Mouse (Mus musculus): Measurements from ENCODE around the gene Rbms1. TPM values are rescaled to one million over a fixed set of nuclear protein-coding genes. Genes with fewer than 3 reads are reported as not detected.

Gene Rbms1
- total RNA-seq, 2 experiments from 2014 or later: 93.4 to 102 TPM

DNA sequence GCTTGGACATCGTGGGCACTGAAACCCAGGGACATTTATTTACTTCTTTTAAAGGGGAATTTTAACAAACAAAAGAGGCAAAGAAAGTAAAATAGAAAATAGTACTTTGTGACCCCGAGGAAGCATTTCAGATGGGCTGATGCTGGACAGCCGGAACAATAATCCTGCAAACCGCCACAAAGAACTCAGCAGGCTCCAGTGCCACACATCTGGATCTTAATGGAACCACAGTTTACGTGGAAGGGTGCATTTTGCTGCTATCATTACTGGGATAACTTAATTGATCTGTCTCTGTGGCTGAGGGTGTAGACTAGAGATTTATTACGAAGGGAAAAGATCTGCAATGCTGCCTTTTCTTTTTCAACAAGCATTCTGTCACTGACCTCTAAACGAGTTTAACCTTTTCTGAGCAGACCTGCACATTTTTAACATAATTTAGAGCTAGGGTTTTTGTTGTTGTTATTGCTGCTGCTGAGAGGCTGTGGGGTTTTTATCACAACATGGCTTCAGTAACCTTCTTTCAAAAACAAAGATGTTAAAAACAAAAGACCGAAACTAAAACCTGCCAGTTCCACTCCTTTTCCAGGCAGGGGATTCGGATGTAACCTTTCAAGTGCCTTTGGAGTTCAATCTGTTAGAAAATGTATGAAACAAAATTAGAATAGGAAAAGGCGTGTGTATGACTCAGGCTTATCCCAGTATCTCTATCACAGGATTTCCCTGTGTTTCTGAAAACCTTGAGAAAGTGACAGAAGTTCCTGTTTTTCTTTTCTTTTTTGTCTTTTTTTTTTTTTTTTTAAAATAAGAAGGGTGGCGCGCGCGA lies 82.8 kb downstream of the Rbms1 start:
- no peak for DNase-seq (ENCODE audit: low spot score in 2 of 2)

DNA sequence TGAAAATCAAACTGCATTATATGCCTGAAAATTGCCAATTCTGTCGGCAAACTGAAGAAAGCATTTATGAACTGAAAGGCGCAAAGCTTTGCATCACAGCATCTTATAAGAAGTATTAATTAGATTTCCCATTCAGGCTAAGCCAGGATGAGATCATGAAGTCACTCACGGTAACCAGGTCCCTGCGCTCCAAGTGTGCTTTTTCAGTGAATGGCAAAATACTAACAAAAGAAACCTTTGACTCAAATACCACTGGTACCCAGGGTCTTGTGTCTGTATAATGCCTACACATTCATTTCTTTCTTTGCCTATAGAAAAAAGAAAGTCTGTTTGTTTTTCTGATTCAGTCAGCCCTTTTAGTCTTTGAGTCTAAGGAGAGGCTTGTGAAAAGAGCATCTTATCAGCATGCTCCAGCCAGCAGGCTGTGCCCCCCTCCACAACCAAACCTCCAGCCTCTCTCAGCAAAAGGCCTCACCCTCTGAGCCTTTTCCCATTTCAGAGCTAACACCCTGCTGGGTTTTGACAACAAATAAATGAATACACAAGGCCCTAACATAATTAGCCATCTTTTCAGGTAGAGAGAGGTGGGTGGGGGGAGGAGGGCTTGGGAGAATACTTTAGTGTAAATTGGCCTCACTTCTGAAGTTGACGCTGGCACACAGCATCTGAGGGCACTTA lies 83.7 kb downstream of the Rbms1 start:
- DNase-seq (ENCODE audit: low spot score in 2 of 2): no peak

DNA sequence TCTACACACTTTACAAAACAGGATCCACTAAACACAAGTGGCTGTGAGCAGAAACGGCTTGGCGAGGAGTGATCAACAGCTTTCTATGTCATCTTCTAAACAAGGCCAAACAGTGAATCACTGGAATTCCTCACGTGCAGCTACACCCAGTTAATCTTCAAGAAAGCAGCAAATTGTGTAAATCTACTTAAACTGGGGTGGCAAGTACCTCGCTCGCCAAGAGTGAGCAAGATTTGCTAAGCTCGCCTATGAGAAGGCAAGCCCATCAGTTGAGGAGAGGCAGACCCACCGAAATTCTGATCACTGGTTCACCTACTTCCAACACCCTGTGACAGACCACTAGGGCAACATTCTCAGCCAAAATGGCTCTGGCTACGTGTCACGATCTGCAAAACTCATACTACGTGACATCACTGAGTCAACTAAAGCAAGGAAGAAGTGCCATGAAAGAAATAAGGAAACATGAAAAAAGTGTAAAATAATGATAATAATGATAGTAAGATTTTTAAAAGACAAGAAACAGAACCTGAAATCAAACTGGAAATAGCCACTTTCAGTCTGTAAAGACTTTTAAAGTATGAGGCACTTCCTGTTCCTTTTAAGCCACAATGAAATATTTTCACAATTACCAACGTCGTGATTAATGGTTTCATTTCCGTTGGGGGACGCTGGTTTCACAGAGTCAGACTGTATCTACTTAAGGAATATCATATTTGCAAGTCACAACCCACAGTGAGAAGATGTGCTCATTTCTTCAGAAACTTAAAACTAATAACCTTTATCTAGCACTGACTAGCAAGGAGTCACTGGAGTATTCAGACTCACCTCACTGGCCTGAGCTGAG lies 85.2 kb downstream of the Rbms1 start:
- no peak for DNase-seq (ENCODE audit: low spot score in 2 of 2)

GRCm38 (mm10) chr2:60876891-60877290 lies 86.1 kb downstream of the Rbms1 start:
- no peak for DNase-seq (ENCODE audit: low spot score in 2 of 2)

- no peak for DNase-seq (ENCODE audit: low spot score in 2 of 2)
Observed at GRCm38 (mm10) chr2:60872095-60872811, 90.7 kb downstream of the Rbms1 start.

- no peak for DNase-seq (ENCODE audit: low spot score in 2 of 2)
Observed at GRCm38 (mm10) chr2:60871001-60871400, 92.0 kb downstream of the Rbms1 start.

DNA sequence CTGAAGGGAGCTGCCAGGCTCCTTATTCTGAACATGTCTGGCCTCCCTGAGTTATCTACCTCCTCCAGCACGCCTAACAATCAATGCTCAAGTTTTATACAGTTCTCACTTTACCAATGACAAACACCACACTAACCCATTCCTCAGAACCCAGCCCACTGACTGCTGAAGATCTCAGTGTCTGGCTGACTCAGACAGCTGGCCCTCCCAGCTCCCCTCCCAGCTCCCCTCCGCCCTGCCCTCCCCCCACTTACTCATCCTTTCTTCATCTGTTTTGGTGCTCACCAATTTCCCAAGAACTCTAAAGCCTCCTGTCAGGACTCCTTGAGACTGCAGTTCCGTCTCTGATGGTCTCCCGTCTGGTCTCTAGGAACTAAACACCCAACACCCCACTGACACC lies 92.5 kb downstream of the Rbms1 start:
- no peak for DNase-seq (ENCODE audit: low spot score in 2 of 2)

GRCm38 (mm10) chr2:60869001-60869743 lies 93.8 kb downstream of the Rbms1 start:
- no peak for DNase-seq (ENCODE audit: low spot score in 2 of 2)

GRCm38 (mm10) chr2:60868060-60868662 lies 94.8 kb downstream of the Rbms1 start:
- no peak for DNase-seq (ENCODE audit: low spot score in 2 of 2)

DNA sequence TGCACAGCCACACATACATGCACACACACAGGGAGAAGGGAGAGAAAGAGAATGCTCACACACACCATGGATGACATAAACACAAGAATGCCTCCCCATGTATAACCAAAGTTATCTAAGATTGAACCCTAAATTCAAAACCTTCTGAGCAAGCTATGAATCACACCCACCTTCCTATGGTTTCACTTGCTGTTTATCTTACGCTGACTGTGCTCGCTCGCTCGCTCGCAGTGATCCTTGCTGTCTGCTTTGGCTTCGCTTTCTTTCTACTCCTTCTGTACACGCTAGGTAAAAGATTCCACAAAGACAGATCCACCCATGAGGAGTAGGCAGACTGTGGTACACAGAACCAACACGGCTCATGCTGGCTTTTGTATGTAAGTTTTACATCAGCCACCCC lies 95.7 kb downstream of the Rbms1 start:
- DNase-seq (ENCODE audit: low spot score in 2 of 2): no peak

DNA sequence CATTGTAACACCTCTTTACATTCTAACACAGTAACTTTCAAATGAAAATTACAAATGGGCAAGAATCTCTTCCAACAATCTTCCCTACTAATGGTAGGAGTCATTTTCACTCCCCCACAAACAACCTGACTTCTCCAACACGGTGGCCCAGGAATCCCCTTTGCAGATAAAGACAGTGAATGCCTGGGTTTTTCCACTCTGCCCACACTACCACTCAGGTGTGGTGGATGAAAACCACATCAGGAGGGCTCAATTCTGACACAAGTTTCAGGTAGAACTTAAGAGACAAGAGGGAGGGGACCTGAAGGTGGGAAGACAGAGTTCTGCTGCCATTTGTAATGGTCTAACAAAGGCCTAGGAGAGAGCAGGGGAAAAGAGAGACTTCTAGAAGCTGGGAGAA lies 97.1 kb downstream of the Rbms1 start:
- DNase-seq (ENCODE audit: low spot score in 2 of 2): no peak

GRCm38 (mm10) chr2:60864977-60865376 lies 98.0 kb downstream of the Rbms1 start:
- no peak for DNase-seq (ENCODE audit: low spot score in 2 of 2)

GRCm38 (mm10) chr2:60864256-60864795 lies 98.7 kb downstream of the Rbms1 start:
- DNase-seq (ENCODE audit: low spot score in 2 of 2): no peak

GRCm38 (mm10) chr2:60863827-60864226 lies 99.2 kb downstream of the Rbms1 start:
- no peak for DNase-seq (ENCODE audit: low spot score in 2 of 2)

- no peak for DNase-seq (ENCODE audit: low spot score in 2 of 2)
Observed at GRCm38 (mm10) chr2:60862913-60863711, 99.9 kb downstream of the Rbms1 start.

DNA sequence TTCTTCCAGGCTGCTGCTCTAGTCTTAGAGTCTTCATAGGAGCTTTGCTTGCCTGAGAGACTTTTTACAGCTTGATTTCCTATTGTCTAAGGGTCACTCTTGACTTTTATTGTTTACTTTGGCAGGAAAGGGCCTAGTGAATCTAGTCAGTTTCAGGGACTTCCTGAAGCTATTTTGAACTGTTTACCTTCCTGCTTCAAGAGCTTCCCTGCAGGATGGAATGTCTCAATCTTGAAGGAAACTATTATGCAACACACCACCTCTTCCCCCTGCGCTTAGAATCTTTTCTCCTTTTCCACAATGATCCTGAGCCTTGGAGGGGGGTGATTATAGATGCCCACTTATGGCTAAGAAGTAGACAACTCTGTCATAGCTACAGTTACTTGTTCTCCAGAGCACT lies 104.9 kb downstream of the Rbms1 start:
- no peak for DNase-seq (ENCODE audit: low spot score in 2 of 2)

DNA sequence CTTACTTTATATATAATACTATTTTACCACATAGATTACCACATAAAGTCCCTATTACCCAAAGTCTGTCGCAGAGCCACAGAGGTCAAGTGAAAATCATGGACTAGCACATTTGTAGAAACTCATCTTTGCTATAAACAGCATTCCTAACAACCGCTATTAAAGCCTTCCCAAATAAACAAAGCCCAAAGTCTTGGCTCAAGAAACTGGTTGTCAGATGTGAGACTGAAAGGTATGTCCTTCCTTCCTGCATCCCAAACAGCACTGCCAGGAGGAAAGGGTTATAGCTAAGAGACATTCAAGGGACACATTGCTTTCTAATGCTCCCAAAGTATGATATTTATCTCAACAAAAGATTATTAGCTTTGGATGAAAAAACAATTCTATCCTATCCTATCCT lies 106.9 kb downstream of the Rbms1 start:
- DNase-seq (ENCODE audit: low spot score in 2 of 2): no peak

DNA sequence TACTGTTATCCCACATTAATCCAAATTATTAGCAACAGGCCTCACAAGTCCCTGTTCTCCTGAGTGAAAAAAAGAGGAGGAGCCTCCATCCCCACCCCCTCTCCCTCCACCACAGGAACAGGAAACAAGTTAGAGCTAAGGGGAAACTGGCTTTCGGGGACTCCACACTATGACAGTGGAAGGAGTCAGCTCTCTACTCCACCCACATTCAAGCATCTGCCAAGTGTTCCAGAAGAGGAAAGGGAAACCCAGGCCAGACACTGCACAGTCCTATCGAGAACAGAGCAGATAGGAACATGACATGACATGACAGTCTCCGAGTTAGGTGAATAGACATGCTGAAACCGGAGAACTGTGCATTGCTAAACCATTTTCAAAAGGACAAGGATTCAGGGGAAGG lies 108.0 kb downstream of the Rbms1 start:
- peak in 1 of 2 experiments; percentile 11 for DNase-seq (ENCODE audit: low spot score in 2 of 2)

GRCm38 (mm10) chr2:60851898-60852297 lies 111.1 kb downstream of the Rbms1 start:
- DNase-seq (ENCODE audit: low spot score in 2 of 2): no peak
